Mouse (Mus musculus) embryo, embryonic 11 days (tissue): ENCODE results near the gene Syvn1.

ENCODE experiments used
- DNase-seq: peaks from one replicate; pipeline ENCODE4 v3.0.0-alpha.2; 2015

Syvn1 gene

DNA sequence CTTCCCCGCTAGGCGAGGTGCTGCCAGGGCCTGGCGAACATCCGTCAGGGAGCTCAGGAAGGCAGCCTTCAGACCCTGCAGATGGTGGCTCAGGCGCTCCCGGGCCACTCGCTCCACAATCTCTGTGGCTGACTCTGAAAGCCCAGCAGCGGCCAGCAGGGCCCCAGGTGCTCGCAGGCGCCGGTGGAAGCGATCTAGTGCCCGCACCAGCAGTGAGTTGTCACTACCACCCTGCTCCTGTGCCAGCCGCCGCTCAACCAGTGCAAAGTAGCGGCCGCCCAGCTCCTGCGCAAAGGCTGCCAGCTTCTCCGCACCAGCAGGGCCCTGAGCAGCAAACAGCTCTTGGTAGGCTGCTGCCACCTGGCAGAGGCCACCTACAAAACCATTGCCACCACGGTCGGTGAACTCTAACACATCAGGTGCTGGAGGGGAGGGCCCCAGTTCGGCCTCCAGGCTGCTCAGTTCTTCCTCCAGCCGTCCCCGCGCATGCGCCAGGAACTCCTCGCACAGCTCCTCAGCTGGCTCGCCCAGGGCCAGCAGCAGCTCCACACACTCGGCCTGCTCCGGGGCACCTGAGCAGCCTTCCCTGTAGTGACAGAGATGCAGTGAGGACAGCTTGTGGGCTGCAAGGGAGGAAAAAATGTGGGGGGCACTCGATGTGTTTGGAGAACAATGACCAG lies 24.3 kb downstream of the Syvn1 start:
- DNase-seq = no peak

DNA sequence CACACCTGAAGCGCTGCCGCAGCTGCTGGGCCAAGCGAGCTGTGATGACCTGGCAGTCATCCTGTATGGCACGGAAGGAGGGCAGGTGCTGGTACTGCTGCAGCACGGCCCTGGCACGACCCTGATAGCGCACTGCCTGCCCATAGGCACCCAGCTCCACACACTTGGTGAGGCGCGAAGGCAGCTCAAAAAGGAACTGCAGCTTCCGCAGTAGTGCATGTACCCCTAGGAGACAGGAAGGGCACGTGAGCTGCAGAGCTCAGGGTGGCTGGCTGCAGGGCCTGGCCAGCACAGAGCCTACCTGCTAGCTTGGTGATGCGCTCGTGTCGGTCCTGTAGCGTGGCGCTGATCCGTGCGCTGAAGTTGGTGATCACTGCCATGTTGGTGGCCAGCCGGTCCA lies 24.9 kb downstream of the Syvn1 start:
- DNase-seq = no peak

DNA sequence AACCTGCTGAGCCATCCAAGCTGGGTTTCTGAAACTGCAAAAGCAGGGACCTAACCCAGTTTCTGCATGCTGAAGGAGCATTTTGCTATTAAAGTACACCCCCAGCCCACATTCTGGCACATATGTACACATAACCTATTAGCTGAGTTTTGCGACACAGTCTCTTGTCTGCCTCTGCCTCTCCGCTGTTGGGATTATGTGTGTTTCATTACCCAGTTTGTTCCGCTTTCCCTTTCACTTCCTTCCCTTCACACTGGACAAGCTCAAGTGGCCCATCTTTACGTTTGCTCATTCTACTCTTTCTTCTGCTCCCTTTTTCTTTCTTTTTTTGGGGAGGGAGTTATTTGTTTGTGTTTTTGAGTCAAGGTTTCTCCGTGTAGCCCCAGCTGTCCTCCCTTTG lies 27.5 kb downstream of the Syvn1 start:
- DNase-seq = no peak

DNA sequence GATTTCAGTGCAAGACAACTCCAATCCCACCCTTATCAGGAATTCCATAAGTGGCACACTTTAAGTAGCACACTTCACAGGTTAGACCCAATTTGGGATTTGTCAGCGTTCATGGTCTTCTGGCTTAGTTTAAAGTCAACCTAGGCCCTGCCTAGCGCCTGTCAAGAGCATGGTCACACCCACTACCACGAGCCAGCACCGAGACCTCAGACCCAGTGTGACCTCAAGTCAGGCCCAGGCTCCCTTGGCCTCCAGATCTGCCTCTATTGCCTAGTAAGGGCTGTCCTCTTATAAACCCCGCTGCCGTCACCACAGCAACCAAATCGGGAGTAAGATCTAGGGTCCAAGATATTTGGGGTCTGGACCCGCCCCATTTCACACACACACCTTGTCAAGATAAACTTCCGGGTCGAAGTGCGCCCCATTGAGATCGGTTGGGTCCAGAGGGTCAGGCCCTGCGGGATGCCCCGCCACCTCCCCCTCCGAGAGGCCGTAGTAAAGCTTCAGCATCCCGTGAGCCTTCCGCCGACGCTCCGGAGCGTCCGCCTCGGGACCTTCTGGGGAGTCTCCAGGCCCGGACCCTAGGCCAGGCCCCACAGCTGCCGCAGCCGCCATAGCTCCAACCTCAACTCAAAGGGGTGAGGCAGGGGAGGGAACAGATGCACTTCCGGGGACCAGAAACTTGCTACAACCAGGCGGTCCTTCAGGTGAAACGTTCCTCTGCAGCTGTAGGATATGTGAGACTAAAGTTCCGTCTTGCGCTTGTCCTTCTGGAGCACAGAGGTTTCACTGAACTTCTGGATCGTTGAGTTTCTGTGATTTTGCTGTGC lies 30.4 kb downstream of the Syvn1 start, which contains the start of gene Vps51:
Gene Vps51, minus strand, starts transcription at position 668 of the 830 bp plus-strand sequence.
- DNase-seq = peak; percentile 92

DNA sequence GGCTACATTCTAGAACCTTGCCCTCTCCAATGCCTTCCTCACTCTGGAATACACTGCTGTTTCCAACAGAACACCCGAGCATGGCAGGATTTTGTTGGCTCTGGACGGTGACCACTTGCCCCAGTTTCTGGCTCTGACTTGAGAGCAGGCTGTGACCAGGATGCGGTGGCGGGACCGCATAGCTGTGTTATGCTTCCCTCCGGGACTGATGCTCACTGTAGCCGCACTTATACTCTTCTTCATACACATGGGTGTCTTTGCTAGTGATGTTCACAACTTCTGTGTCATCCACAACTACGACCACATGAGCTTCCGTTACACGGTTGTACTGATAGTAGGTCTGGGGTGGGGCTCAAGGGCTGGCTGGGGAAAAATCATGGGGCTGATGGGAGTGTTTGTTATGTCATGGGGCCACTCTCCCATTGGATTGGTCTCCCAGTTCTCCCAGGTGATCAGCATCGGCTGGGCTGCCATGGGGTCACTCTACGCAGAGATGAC lies 33.7 kb downstream of the Syvn1 start, which contains the start of gene Tmem262:
Gene Tmem262, plus strand, starts transcription at position 51 of the 498 bp plus-strand sequence.
- DNase-seq = no peak

DNA sequence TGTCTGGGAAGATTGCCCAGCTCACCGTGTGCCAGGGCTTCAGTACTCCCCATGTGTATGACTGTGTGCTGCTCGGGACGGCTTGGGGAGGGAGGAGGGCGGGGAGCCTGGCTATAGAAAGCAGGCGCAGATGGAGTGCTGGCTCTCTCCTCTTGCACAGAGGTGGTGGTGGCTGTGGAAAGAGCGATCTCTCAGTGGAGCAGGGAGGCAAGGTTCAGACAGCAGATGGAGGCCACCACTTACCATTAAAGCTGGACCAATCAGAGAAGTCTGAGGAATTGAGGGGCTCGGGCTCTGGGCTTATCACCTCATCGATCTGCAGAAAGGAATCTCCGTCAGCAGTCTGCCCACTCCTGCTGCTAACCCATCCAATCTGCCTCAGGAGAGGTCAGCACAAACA lies 35.8 kb downstream of the Syvn1 start, which contains the start of gene Gm28374:
Gene Gm28374, minus strand, starts transcription at position 101 of the 400 bp plus-strand sequence.
- no peak for DNase-seq

DNA sequence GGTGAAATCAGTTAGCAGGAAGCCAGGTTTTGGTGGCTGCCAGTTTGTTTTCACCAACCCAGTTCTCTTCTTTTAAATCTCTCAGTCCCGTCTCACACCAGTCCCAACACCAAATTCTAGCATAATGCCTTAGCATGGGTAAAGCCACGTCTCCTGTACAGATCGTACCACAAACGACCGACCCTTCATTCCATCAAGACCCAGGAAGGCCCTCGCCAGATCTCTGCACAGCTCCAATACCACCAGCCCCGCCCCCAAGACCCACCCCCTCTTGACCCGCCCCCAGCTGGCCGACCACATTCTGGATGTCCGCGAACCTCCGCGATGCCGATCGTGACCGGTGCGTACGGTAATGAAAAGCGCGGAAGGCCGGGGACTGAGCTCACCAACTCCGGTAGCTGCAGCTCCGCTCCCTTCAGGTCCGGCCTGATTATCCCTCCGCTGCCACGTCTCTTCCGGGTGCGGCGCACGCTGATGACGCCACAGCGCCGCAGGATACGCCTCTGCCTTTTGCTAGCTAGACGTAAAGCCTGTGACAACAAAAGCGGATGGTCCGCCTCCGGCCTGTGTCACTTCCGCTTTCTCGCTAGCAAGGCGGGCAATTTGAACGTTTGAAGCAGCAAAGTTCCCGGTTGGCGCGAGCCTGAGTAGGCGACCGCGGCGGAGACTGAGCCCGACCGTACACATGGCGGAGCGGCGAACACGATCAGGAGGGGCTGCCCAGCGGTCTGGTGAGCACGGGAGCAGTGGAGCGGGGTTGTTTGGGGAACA lies 38.3 kb downstream of the Syvn1 start, which contains the start of the genes Zfpl1 and Cdca5:
Gene Zfpl1, minus strand, starts transcription at position 479 of the 771 bp plus-strand sequence.
Gene Cdca5, plus strand, starts transcription at position 506 of the 771 bp plus-strand sequence.
- DNase-seq = peak; percentile 98

DNA sequence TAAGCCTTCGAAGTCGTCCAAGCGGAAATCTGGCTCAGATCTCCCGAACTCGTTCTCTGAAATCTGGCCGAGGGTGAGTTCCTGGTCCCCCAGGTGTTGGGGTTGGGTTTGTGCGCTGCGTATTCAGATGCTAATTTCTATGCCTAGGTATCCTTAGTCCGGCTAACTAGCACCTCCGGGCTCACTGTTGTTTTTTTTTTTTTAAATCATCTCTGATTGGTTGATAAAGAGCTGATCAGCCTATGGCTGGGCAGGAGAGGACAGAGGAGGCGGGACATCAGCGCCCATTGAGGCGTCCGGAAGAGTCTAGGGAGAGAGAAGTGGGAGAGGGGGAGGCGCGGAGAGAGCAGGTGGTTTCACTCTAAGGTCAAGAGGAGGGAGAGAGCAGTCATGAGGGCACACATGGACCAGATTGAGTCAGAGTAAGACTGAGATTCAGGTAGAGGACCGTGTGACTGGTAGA lies 39.1 kb downstream of the Syvn1 start:
- peak; percentile 87 for DNase-seq

DNA sequence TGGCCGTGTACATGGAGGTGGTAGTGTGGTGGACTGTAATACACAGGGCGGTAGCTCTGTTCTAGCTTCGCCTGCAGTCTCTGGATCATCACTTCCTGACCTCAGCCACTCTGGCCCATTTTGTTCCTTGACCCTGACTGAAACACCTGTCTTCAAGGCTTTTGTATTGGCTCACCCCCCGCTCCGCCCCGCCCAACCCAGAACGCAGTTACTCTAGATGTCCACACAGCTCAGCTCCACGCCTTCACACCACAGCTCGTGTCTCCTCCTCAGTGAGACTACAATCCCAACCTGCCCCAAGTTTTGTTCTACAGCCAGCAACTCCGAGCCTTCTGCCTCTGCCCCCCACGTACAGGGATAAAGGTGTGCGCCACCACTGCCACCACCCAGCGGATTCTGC lies 42.5 kb downstream of the Syvn1 start:
- no peak for DNase-seq

DNA sequence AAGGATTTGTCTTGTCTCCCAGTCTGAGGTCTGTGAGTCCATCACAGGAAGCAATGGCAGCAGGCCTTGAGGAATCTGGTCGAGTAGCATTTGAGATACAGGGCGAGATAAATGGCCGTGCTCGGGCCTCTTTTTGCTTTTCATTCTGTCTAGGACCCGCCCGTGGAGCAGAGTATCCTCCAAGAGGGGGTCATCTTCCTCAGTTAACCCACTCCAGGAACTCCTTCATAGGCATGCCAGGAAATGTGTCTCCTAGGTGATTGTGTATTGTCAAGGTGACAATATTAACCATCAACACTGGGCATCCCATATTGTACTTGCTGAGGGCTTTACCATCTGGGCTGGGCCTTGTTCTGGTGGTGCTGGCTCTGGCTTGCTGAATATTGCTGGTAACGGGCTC lies 47.7 kb downstream of the Syvn1 start, which contains the start of gene AC131692.1:
Gene AC131692.1, plus strand, starts transcription at position 301 of the 400 bp plus-strand sequence.
- DNase-seq = no peak

DNA sequence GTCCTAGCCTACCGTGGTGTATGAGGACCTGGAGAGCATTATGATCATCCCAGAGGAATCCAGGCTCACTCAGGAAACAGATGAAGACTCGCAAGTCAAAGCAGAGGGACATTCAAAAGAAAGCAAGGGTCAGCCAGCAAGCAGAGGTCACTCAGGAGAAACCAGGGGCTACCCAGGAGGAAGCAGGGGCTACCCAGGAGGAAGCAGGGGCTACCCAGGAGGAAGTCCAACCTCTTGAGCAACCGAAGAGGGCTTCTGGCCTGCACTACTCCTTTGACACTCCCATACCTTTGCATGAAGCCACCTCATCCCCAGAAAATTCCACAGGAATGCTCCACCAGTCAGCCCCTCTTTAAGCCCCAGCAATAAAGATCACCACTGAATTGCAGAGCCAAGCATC lies 51.5 kb downstream of the Syvn1 start:
- no peak for DNase-seq

DNA sequence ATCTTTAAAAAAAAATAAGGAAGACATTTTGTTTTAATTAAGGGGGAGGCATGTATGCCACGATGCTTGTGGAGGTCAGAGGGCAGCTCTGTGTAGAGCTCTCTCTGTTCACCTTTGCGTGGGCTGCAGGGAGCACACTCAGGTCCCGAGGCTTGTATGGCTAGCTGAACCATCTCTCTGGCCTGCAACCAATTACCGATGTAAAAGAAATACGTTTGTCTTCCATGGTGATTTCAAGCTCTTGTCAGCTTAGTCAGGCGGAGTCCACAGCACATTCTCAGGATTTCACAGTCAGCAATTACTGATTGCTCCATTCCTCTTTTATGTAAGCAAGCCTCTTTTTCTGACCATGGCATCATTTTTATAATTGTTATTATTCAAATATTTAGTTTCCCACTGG lies 54.8 kb downstream of the Syvn1 start:
- peak; percentile 31 for DNase-seq

DNA sequence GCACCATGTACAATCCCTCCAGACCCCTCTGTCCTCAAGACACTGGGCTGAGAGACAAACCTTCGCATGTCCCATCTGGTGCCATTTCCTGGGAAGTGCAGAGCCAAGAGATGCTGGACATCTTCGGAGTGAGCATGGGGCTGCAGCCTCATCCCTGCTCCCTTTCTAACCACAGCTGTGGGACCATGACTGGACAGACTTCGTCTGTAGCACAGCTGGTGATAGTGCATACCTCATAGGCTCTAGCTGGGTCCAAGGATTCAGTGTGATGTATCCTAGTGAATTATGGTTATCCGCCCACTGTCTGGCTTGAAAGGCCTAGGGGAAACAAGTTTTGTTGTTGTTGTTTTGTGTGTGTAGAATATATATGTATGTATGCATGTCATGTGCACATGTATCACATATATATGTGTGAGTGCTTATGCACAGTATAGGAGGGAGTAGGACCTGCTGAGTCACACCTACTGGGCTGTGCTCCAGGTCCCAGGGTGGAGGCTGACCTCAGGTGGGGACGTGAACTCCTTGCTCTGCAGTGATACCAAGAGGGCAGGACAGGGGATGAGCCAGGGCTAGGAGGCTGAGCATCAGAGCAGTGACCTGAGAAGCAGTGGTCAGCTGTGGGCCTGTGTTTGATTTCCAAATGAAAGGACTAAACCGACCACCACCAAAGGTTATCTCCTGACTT lies 55.9 kb downstream of the Syvn1 start:
- DNase-seq = no peak
